Mouse (Mus musculus): ENCODE data around the gene 1700001P01Rik.

- no peak for TF ChIP-seq CTCF (conservative IDR thresholded peaks at IDR 0.05; ENCODE audit: insufficient read depth, insufficient read length, low read depth, low read length)
- TF ChIP-seq POLR2A (IDR thresholded peaks at IDR 0.05; ENCODE audit: low read depth, low read length): no peak
Observed at GRCm38 (mm10) chr11:97812491-97812921, 36.8 kb upstream of the 1700001P01Rik start.

Data from kidney, adult 2 months (tissue).